Mouse (Mus musculus) left cerebral cortex, postnatal 10 days (tissue): ENCODE measurements around the gene Cenpf. TPM values are rescaled to one million over a fixed set of nuclear protein-coding genes. Genes with fewer than 3 reads are reported as not detected.
"Not testable (repeated sequence)": the region's sequence is repeated elsewhere in the genome, so short reads cannot be mapped to it uniquely, and the experiment has no call there.

Experiments
- DNase-seq, 2 experiments: peaks; one replicate each; pipeline ENCODE4 v3.0.0; 2021 to 2022; ENCODE audit warnings: low spot score in 2 of 2, mixed read lengths in 1 of 2; ENCODE audit errors: extremely low spot score in 1 of 2
- intact Hi-C: fragments of 180-260 bp; cut with DNase I; formaldehyde crosslinking; loops from one replicate; pipeline ENCODE4 v1.15.1; 2025
- total RNA-seq, 2 experiments: library from RNA; stranded (reverse); gene quantifications; 2 replicates each; pipeline ENCODE4 v1.2.3; 2021

The Cenpf gene
- total RNA-seq, 2 experiments from 2014 or later = 2.3 to 2.8 TPM

DNA sequence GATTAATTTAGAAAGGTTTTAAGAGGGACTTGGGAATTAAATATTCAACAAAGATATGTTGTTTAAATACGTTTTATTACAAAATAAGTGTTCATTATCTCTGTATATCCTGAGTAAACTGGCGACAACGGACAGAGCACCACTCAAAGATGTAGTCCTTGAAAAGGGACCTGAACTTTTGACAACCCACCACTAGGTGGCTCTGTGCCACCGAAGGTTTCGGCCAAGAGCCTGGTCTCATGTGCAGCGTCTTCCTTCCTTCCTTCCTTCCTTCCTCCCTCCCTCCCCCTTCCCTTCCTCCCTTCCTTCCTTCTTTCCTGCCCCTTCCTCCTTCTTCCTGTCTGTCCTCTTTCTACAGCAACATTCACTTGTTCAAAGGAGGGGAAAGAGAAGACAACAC is 13.1 kb upstream of the Cenpf start:
- intact Hi-C loops = loop anchor here (5.0 kb wide), 2 partner anchors 181 to 271 kb away; no protein-coding TSS in a partner anchor
- peak; percentile 59 to 76 for DNase-seq

DNA sequence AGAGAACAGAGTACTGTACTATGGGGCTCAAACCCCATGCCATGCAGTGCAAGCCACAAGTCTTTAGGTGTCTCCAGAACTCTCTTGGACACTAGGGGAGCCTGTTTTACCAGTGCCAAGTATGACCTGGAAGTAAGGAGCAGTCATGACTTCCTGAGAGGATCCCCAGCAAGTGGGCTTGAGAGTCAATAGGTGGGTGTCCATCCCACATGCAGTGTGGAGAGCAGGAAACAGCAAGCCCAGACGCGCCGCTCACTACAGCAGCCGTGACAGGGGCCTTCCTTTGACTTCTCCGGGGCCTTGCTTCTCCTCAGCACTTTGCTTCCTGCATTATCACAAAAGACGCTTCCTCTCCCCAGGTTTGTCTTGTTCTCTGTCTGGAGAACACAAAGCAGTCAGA is 12.3 kb upstream of the Cenpf start:
- intact Hi-C loops = loop anchor here (5.0 kb wide), 2 partner anchors 182 to 272 kb away; no protein-coding TSS in a partner anchor
- no peak for DNase-seq

DNA sequence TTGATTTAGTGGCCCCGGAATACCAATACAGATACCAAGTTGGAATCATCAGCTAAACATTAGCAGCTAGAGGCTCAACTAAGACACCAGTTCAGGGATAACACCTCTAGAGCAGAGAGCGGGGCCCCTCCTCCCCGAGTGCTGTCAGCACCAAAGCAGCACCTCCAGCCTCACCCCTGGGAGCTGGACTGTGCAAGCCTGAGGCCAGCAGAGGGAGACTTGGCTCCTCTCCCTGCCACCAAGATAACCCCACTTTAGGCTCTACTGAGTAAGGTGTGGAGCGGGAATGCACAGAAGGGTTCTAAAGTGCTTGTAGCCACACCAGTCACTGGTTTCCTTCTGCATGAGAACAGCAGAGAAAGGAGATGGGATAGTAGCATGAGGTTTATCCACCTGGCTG is 10.5 kb upstream of the Cenpf start:
- DNase-seq = no peak
- intact Hi-C loops = no loop called here

DNA sequence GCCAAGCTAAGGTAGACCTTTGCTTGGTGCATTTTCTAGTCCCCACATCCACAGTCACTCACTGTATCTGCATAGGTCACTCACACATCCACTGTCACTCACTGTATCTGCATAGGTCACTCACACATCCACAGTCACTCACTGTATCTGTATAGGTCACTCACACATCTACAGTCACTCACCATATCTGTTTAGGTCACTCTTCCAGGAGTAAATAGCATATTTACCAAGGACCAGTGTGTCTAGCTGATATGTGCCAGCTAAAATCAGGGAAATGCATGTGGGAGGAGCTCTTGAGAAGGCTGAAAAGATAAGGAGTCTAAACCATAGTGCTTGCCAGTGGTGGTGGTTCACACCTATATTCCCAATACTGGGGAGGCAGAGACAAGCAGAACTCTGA is 7.4 kb upstream of the Cenpf start:
- intact Hi-C loops = no loop called here
- no peak for DNase-seq

DNA sequence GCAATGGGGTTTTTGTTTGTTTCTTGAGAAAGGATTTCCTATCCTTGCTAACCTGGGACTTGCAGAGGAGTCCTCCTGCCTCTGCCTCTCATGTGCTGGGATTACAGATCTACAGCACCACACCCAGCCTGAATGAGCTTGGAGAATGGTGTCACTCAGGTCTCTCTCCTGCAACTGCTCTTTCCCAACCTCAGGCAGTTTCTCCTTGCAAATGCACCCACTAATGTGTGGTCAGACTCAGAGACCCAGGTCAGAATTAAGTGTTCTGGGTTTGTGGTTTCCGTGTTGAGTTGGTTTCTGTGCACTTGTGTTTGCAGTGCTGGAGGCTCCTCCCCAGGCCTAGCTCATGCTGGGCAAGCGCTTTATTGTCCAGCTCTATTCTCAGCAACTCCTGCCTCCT is 6.5 kb upstream of the Cenpf start:
- DNase-seq = no peak
- intact Hi-C loops = no loop called here

DNA sequence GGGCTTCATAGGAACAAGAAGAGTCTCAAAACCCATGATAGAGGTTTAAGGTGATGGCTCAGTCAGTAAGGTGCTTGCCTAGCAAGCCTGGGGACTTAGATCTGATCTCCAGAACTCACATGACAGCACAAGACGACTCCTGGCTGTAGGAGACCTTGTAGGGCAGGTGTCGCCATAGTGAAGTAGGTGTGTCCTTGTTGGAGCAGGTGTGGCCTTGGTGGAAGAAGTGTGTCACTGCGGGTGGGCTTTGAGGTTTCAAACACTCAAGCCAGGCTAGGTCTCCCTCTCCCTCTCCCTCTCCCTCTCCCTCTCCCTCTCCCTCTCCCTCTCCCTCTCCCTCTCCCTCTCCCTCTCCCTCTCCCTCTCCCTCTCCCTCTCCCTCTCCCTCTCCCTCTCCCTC is 4.6 kb upstream of the Cenpf start:
- intact Hi-C loops, DNase-seq: not testable (repeated sequence)

DNA sequence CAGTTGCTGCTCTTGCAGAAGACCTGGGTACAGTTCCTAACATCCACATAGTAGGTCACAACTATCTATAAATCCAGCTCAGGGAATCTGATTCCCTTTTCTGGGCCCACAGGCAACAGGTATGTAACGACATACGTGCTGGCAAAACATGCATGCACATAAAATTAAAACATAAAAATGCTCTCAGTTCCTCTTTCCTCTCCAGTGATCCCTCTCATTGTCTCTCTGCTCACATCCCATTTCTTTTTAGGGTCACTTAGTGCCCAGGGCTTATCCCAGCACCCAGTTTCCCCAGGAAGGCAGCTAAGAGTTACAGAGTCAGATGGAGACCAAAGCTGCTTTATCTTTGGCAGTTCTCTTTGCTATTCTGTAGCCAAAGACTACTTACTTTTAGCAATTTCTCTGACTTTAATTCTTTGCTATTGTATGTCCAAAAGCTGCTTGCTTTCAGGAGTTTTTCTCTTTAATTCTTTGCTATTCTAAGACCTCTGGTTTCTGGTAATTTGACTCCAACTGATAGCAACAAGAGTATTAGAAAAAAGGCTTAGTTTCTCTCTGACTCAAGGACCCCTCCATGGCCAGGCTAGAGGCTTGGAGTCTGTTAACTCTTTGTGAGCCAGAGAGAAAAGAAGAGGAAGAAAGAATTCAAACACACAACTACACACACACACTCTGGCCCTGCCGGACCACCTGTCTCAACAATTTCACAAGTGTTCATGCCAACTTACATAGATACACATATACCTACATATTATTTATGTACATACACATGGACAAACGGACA is 1.4 kb upstream of the Cenpf start:
- no peak for DNase-seq
- intact Hi-C loops = loop anchor here (5.0 kb wide), 1 partner anchor 238 kb away; no protein-coding TSS in a partner anchor

DNA sequence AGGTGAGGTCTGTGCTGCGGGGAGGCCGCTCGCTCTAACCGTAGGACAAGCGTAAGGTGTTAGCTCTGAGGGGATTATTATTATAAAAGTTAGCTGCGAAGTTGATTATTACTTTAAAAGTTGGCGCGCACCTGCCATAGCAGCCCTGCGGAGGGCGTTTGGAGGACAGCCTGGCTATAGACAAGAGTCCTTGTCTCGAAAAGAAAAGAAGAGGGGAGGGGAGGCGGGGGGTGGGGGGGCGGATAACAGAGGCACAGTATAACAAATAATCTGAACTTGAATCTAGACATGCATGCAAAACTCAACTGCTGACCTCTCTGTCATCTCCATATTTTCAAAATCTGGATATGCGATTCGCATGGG is 483 bp upstream of the Cenpf start:
- intact Hi-C loops = loop anchor here (5.0 kb wide), 1 partner anchor 239 kb away; no protein-coding TSS in a partner anchor

DNA sequence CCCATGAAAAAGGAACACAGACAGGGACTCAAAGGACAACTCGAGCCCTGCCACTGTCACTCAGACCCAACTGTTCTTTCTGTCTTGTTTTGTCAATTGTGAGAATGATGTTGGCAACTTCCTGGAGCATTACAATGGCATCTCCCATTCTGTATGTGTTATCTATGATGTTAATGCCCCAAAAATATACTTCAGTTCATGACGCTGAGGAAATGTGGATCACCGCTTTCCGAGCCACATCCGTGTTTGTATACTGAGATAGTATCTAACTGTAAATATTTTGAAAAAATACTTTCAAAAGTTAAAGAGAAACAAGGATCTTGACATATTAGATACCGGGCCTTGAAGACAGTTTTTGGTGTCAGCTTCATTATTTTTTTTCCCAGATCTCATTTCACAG is 1.9 kb downstream of the Cenpf start:
- intact Hi-C loops = loop anchor here (5.0 kb wide), 1 partner anchor 241 kb away; no protein-coding TSS in a partner anchor
- no peak for DNase-seq

More for the DNA sequence above, 483 bp upstream of the Cenpf start:
- no peak for DNase-seq

DNA sequence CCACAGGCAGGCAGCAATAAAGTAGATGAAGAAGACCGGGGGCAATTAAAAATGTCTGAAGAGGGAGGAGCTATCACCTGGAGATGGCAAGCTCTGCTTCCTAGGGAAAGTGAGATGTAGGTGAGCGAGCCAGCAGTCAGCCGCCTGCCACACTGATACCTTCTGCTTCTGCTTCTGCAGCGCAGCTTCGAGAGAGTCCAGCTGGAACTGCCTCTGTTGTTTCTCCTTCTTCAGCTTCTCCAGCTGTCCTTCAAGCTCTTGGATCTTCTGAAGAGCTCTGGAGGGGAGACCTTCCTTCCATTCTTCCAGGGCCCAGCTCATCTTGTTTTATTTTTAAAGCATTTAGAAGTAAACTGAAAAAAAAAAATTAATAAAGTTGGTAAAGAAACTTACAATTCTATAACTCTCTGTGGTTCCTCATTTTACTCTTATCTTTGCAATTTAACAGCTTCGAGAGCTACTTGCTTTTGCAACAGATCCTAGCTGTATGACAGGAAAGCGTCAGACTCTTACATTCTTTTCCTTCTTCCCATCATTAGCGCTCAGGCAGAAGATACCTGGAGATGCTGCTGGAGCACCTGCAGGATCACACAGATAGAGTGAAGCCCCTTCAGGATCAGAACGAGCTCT is 3.0 kb downstream of the Cenpf start:
- intact Hi-C loops = loop anchor here (5.0 kb wide), 1 partner anchor 242 kb away; no protein-coding TSS in a partner anchor
- DNase-seq = no peak

DNA sequence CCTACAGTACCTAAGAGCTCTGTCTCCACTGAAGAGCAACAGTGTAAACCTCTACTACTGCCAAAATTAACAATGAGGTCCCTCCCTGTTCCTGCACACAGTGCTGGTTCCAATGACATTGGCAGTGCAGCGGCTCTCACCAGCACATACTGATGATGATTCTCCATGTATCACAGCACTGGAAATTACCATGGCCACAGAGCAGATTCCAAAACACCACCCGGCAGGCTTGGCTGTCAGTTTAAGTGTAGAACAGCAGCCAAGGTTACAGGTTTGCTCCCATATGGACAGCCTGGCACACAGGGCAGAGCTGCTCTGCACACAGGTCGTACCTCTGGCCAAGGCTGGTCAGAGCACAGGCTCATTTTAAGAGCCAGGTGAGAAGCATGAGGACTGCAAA is 8.3 kb downstream of the Cenpf start:
- DNase-seq = no peak
- intact Hi-C loops = loop anchor here (5.0 kb wide), 1 partner anchor 652 kb away; no protein-coding TSS in a partner anchor

DNA sequence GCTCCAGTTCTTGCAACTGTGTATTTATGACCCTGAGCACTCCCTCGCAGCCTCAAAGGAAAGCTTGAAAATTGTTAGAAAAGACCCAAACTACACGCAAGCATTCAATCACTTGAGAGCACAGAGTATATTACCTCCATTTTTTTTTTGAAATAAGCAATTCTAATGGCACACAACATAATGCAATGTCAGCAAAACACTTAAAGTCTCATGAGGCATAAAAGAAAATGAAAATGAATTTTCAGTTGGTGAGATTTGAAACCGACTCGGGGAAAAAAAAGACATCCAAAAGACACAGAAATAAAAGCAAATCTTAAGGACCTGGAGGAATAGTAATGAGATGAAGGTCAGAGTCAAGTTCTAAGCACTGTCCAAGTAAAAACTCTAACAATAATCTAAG is 11.9 kb downstream of the Cenpf start:
- no peak for DNase-seq
- intact Hi-C loops = loop anchor here (5.0 kb wide), 1 partner anchor 649 kb away; no protein-coding TSS in a partner anchor

DNA sequence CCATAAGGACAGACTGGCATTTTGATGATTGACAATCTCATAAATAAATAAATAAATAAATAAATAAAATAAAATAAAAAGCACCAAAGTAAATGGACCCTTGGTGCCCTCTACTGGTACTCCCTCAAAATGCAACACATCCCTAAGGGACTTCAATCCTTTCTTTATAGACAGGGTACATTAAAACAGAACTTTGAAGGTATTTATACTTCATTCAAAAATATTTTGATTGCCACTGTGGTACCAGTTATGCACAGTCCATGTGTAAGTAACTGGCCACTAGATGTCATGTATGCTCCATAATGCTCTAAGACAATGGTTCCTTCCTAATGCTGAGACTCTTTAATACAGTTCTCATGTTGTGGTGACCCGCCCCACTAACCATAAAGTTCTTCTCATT is 12.5 kb downstream of the Cenpf start:
- DNase-seq = peak; percentile 42 to 43
- intact Hi-C loops = loop anchor here (5.0 kb wide), 1 partner anchor 648 kb away; no protein-coding TSS in a partner anchor

DNA sequence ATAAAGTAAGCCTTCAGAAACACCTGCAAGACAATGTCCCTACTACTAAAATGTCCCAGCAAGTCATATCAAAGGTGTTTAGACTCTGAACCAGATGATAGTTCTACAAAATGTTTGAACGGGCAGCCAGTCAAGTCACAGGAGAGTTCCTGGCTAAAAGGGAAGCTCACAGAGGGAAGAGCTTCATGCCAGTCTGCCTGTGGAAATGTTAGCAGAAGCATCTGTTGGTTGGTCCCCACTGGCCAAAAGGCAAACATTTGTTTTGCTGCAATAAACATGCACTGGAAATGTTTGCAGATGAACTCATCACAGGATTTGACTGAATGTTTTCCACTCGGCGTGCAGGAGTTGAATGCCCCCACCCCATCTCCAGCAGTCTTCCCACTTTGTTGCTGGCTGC is 21.9 kb downstream of the Cenpf start:
- intact Hi-C loops = loop anchor here (5.0 kb wide), 1 partner anchor 644 kb away; no protein-coding TSS in a partner anchor
- DNase-seq = no peak

DNA sequence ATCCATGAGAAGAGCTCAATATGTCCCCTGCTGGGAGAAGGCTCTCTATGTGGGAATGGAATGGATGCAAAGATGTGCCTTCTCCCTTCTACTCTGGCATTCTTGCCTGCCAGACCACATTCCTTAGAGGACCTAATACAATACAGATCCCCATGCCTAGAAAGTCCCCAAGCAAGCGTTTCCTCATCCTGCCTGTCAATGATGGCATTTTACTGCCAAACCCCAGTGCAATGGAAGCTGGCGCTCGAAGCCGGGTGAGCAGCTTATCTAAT is 23.1 kb downstream of the Cenpf start:
- intact Hi-C loops = loop anchor here (5.0 kb wide), 1 partner anchor 643 kb away; no protein-coding TSS in a partner anchor
- no peak for DNase-seq

DNA sequence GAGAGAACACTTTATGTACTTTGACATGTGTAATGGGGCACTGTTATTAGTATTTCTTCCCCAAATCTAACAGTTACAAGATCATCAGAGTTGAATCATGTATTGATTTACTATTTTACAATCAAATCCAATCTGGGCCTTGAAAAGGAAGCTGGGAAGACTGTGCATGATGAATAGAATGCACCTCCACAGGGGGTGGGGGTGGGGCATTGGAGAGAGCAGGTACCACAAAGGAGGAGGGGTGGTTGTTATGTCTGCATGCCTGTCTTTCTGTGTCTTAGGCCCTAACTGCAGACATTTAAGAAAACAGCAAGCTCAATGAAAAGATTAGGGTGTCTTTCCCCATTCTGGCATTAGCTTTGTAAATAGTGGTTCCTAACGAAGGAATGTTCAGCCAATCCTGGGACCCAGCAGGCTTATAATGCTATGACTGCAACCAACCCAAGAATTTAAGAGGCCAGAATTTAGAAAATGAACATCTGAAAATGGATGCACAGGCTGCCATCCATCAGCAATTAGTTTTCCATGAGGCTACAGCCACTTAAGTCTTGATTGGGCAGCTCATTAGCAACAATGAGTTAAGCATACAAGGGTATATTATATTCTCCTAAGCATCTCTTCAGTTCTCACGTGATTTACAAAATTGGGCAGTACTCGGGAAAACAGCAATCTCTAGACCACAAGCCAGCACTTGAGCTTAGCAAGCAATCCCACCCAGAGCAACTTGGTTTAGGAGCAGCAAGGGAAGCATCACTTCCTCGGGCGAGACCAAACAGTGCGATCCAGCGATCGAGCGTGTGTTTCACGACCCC is 23.6 kb downstream of the Cenpf start:
- intact Hi-C loops = no loop called here
- DNase-seq = no peak

DNA sequence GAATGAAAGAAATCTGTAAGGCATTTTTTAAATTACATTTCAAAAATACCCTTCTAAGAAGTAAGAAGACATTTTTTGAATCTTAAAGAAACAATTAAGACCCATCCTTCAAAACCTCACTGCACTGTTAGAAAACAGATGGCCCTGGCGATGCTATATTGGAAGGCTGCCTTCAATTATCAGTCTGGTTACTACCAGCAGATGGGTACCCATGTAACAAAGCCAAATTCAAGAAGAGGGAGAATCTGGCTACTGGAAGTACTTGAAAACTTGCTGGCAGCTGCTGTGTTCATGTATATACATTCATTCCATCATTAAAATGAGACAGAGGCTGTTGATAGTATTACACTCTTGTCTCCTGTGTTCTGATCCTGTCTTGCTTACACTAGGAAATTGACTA is 24.4 kb downstream of the Cenpf start:
- DNase-seq = peak in 1 of 2 experiments; percentile 38
- intact Hi-C loops = no loop called here

DNA sequence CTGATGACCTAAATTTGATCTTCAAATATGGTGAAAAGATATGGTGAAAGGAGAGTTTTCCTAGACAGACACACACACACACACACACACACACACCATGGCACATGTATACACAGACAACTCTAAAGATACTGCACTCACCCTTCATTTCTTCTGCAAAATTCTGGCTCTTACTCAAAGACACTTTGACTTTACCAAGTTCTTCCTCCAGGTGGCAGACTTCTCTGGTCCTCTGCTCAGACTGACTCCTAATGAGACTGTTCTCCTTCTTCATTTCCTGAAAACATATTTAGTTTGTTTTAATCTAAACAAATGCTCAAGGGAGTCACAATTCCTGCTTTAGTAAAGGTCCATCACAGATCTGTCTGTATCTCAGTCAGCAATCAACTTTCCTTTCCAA is 26.0 kb downstream of the Cenpf start:
- DNase-seq = no peak

DNA sequence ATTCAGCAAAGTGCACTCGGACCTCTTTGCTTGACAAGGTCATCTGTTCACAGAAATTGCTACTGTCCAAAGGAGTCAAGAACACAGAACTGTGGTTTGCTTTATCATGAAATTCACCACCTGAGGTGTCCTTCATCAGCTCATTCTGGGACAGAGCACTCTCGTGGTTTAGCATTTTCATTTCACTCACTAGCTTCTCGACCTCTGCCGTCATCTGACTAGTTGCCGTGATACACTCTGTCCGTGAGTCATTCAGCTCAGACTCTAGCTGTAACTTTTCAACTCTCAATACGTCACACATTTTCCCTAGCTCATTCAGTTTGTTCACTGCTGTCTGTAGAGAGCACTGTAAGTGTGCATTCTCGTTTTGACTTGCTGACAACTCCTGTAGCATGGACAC is 30.5 kb downstream of the Cenpf start:
- DNase-seq = no peak

More for the DNA sequence above, 26.0 kb downstream of the Cenpf start:
- intact Hi-C loops = no loop called here

More for the DNA sequence above, 30.5 kb downstream of the Cenpf start:
- intact Hi-C loops = no loop called here
